Mouse (Mus musculus) megakaryocyte, embryonic 14.5 days (primary cell): Measurements from ENCODE around the gene Defa37.
"Not testable (repeated sequence)": the region's sequence is repeated elsewhere in the genome, so short reads cannot be mapped to it uniquely, and the experiment has no call there.

ENCODE experiments used
- FLI1 ChIP-seq: IDR thresholded peaks from 2 replicates; pipeline ENCODE4 v1.6.1; 2012; ENCODE audit warnings: low read length, inconsistent platforms, mixed read lengths
- GATA1 ChIP-seq: IDR thresholded peaks from 3 replicates; pipeline ENCODE4 v1.6.1; 2012; ENCODE audit warnings: mixed read lengths, low read length, inconsistent platforms, borderline replicate concordance

DNA sequence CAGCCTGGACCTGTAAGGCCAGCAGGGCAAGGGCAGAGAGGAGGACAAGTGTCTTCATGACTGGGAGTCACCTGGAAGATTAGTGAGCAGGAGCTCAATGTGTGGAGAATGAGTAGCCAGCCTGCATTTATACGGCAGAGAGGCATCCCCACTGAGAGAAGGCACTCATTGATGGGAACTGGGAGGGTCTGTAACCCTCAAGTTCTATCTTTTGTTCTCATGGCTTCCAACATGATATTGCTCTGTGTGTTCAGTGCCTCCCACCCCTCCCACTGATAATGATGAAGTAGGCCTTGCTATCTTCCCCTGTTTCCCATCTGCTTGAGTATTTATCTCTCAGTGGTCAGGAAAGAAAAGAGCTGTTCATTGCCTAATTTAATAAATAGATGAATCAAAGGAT is 29.2 kb downstream of the Defa37 start, which contains the start of gene Gm7861:
- not testable (repeated sequence) for TF ChIP-seq GATA1, FLI1
